Mouse (Mus musculus) C2C12 (cell line): ENCODE measurements around the gene Ano6. TPM values are rescaled to one million over a fixed set of nuclear protein-coding genes. Genes with fewer than 3 reads are reported as not detected.

Source experiments
- H3K27me3 ChIP-seq: one replicate; pipeline ENCODE4 v1.6.1; 2011; ENCODE audit not compliant: control insufficient read depth, insufficient read depth, insufficient read length
- H3K36me3 ChIP-seq: one replicate; pipeline ENCODE4 v1.6.1; 2011; ENCODE audit not compliant: control insufficient read depth, insufficient read depth
- H3K4me3 ChIP-seq: one replicate; pipeline ENCODE4 v1.5.1; 2011; ENCODE audit warnings: mild to moderate bottlenecking, control low read depth; ENCODE audit not compliant: poor library complexity, insufficient read depth, severe bottlenecking
- H3K79me2 ChIP-seq: one replicate; pipeline ENCODE4 v1.6.1; 2011; ENCODE audit not compliant: control insufficient read depth, insufficient read depth
- H3K79me3 ChIP-seq: one replicate; pipeline ENCODE4 v1.6.1; 2011; ENCODE audit warnings: low read depth, control low read depth
- H3ac ChIP-seq: one replicate; pipeline ENCODE3; 2011; ENCODE audit warnings: low read depth; ENCODE audit not compliant: control insufficient read depth, insufficient read length
- CEBPB ChIP-seq: IDR thresholded peaks from one replicate; pipeline ENCODE4 v1.6.1; 2011; ENCODE audit warnings: low read depth, mild to moderate bottlenecking, control low read depth, moderate library complexity
- CTCF ChIP-seq: IDR thresholded peaks from one replicate; pipeline ENCODE4 v1.5.1; 2011; ENCODE audit not compliant: control insufficient read depth, insufficient read depth, insufficient read length
- FOSL1 ChIP-seq: IDR thresholded peaks from one replicate; pipeline ENCODE4 v1.8.0; 2011; ENCODE audit warnings: mild to moderate bottlenecking, low read length; ENCODE audit not compliant: poor library complexity, insufficient read depth, severe bottlenecking
- MAX ChIP-seq: IDR thresholded peaks from one replicate; pipeline ENCODE4 v1.6.1; 2011; ENCODE audit warnings: mild to moderate bottlenecking, control low read depth
- MYOD1 ChIP-seq: IDR thresholded peaks from one replicate; pipeline ENCODE4 v1.6.1; 2011; ENCODE audit warnings: low read depth; ENCODE audit not compliant: control insufficient read depth, insufficient read length
- MYOG ChIP-seq: IDR thresholded peaks from one replicate; pipeline ENCODE4 v1.6.1; 2011; ENCODE audit not compliant: control insufficient read depth, insufficient read length; ENCODE audit errors: extremely low read depth
- USF1 ChIP-seq: IDR thresholded peaks from one replicate; pipeline ENCODE4 v1.6.1; 2011; ENCODE audit warnings: low read depth, mild to moderate bottlenecking, control low read depth, moderate library complexity
- polyA plus RNA-seq: library from polyadenylated mRNA; unstranded; fragments of >200 nt; fragmentation: generic; extraction: Trizol; gene quantifications from one replicate; pipeline ENCODE4 v1.2.1, GENCODE M21; 2012; ENCODE audit warnings: missing spikeins

Gene Ano6
- polyA plus RNA-seq, 1 experiment, result 73.2 TPM

DNA sequence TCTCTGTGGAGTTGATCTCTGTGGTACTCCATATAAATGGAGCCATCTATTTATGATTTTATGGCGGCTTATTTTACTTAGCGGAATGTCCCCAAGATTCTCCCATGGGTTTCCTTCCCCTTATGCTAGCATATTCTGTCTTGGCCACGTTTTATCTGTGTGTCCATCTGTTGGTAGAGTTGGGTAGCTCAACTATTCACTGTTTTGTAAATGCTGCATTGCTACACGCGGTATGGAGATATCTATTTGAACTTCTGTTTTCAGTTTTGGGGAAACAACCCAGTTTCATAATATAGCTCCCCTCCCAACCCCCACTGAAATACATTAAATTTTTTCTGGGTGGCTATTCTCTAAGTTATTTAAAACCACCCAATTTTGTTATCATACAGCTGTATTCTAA lies 59.9 kb downstream of the Ano6 start:
- peaks cover 79% of the 10 kb centered on the region for H3K79me2 ChIP-seq
- peaks cover 43% of the 10 kb centered on the region for H3K79me3 ChIP-seq
- no peak overlapping the region for H3ac ChIP-seq

DNA sequence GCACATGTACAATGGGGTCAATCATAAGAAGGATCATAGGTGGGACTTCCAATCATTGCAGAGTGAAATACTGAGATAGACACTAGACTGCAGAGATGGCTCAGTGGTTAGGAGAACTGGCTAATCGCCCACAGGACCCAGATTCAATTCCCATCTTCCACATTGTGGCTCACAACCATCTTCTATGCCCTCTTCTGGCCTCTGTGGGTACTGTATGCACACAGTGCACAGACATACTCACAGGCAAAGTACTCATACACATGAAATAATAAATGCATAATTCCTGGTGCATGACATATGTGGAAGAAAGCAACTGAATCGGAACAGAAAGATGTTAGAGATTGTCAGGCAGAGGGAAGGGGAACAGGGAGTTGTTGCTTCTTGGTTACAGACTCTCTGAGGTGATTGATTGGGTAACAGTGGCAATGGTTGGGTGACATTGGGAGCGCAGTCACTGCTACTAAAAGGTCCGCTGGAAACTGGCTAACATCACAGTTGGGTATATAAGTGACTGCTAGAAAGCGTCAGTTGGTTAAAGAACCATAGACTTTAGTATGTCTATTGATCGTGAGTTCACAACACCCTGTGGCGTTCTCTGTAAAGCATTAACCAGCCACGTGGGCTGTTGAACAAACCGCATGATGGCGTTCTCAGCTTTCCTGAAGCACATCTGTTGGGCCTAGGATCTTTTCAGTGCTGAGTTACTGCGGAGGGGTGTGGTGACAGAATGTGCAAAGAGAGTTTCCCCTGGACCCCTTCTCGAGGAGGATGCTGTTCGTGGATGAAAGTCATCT lies 64.6 kb downstream of the Ano6 start:
- TF ChIP-seq CTCF (no peak), FOSL1 (no peak), USF1 (no peak), CEBPB (no peak), MAX (no peak), MYOG (no peak), MYOD1 (no peak)
- Histone ChIP-seq H3K4me3 (no peak overlapping the region), H3K79me2 (peaks cover 79% of the 10 kb centered on the region), H3K36me3 (peaks cover 11% of the 10 kb centered on the region), H3K27me3 (no peaks in the 10 kb centered on the region), H3ac (no peak overlapping the region), H3K79me3 (peaks cover 53% of the 10 kb centered on the region)

More for the DNA sequence above, 59.9 kb downstream of the Ano6 start:
- Histone ChIP-seq H3K4me3 (no peak overlapping the region), H3K27me3 (no peaks in the 10 kb centered on the region), H3K36me3 (no peaks in the 10 kb centered on the region)
- TF ChIP-seq MYOD1, result no peak
- TF ChIP-seq MAX, result no peak
- no peak for TF ChIP-seq USF1
- TF ChIP-seq CEBPB, result no peak
- no peak for TF ChIP-seq FOSL1
- TF ChIP-seq MYOG, result no peak
- TF ChIP-seq CTCF, result no peak

DNA sequence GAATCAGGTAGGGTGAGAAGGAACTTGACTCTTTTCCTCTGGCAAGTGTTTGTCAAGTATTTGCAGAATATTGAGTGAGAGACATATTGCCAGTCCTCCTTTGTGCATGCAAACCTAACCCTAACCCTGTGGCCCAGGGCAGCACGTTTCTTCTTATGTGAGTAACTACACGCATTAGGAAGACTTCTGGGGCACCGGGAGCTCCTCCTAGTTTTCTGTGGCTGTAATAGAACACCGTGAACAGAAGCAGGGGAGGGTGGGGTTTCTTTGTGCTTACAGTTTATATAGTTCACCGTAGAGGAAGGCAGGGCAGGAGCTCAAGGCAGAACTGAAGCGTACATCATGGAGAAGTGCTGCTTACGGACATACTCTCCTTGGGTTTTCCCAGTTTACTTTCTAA lies 65.3 kb downstream of the Ano6 start:
- peaks cover 79% of the 10 kb centered on the region for H3K79me2 ChIP-seq
- peaks cover 13% of the 10 kb centered on the region for H3K36me3 ChIP-seq
- no peak overlapping the region for H3ac ChIP-seq
- no peaks in the 10 kb centered on the region for H3K27me3 ChIP-seq
- no peak overlapping the region for H3K4me3 ChIP-seq
- peaks cover 55% of the 10 kb centered on the region for H3K79me3 ChIP-seq
- no peak for TF ChIP-seq MYOG
- no peak for TF ChIP-seq MAX
- no peak for TF ChIP-seq CTCF
- no peak for TF ChIP-seq USF1
- no peak for TF ChIP-seq MYOD1
- no peak for TF ChIP-seq CEBPB
- TF ChIP-seq FOSL1, result no peak

DNA sequence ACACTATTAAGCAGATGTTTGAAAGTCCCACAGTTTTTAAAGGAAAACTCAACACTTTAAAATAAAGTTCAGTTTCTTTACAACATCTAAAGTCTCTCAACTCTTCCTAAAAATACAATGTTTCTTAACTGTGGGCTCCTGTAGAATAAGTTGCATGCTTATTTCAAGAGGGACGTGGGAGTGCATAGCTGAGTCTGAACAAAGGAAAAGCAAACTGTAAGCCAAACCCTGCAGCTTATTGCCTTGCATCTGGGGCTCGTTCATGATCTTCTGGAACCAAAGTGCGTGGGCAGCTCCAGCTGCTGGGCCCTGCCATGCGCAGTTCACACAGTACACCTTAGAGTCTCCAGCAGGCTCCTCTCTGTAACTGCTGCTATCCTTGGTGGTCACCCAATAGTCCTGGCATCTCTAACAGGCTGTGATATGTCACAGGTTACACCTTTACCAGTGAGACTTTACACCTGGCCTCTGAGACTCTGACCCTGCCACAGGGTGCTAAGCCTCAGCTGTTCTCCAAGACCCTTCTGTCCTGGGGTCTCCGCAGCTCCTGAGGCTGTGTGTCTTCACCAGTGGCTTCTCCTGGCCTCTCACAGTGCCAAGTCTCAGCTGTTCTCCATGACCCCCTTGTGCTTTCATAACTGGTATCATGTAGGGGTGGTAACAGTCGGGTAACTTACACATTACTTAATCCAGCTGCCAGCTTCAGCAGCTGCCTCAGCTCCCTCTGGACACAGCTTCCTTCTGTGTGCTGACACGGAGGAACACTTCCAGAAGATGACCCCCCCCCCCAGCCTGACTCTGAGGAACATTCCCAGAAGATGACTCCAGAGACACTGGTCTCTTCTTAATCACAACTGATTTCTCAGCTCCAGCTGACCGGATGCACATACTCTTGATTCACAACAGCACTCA lies 66.3 kb downstream of the Ano6 start:
- Histone ChIP-seq H3K4me3 (no peak overlapping the region), H3K27me3 (no peaks in the 10 kb centered on the region), H3ac (no peak overlapping the region), H3K79me2 (peaks cover 81% of the 10 kb centered on the region), H3K79me3 (peaks cover 62% of the 10 kb centered on the region), H3K36me3 (peaks cover 18% of the 10 kb centered on the region)
- no peak for TF ChIP-seq MAX
- no peak for TF ChIP-seq USF1
- no peak for TF ChIP-seq CTCF
- TF ChIP-seq MYOG, result no peak
- TF ChIP-seq MYOD1, result no peak
- TF ChIP-seq FOSL1, result no peak

DNA sequence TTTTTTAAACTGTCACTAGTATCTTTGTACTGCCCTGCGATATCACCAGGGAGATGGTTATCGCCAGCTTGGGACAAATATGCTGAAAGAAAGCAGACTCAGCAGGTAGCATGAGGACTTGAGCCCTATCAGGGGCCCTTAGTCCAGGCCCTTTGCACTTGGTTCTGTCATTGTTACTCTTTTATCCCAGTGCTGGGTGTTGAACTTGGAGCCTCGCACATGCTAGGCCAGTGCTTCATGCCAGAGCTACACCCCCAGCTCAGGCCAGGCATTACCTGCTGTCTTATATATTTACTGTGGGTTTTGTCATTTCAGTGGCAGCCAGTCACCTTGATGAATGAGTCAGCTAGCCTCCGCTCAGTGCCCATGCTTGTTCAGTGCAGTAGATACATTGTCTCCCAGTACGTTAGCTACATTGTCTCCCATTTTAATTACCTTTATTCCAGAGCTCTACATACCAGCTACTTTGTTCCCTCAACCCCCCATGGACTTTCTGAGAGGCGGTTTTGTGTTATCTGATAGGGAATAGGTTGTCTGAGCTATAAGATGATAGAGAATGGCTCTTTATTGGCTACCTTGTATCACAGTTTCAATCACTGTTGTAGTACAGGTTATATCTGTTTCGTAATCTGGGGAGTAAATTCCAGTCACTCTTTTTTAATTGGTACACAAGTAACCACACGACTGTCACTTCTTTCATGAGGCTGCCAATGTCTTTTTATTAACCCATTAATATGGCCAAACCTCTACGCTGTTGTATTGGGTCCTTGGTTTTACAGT lies 68.4 kb downstream of the Ano6 start:
- H3K79me3 ChIP-seq, result peaks cover 75% of the 10 kb centered on the region
- H3K36me3 ChIP-seq, result peaks cover 30% of the 10 kb centered on the region
- H3ac ChIP-seq, result no peak overlapping the region
- peaks cover 100% of the 10 kb centered on the region for H3K79me2 ChIP-seq
- TF ChIP-seq MAX (no peak), MYOD1 (no peak), FOSL1 (no peak), CTCF (no peak)
- no peaks in the 10 kb centered on the region for H3K27me3 ChIP-seq
- no peak overlapping the region for H3K4me3 ChIP-seq
